In the genomic region with DNA sequence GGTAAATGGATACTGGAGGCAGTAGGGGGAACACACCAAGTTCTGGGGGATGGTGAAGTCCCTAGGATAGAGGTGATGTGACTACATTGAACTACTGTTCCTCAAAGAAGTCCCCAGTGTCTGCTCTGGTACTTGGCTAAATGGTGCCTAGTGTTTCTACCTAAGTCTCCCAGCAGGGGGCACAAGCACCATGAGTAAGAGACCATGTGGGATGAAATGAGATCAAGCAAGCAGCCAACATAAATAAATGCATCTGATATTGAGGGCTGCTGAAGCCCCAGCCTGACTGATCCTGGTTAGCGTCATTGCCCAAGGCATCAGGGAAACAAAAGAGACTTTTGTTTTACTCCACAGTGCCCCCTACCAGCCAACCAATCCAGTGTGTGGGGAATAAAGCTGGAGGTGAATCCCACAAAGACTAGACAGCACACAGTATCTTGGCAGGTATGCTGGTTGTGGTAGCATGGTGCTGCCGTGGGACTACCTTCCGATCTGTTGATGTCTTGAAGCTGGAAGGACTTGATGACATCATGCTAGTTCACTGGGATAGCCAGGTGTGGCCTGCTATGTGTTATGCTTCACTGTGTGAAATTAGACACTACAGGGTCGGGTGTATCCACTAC, we compare ENCODE assay signal across 9 mouse cellular contexts.
DNase-seq lines count a peak whose midpoint lies in the region; ATAC-seq and TF ChIP-seq lines count a peak whose summit lies in the region.
"Had no signal": no experiment of that assay in that cellular context is flagged by ENCODE, and none has a peak within 500 bp of the region (broad histone marks: within the 10 kb centered on the region; RNA-seq: fewer than 3 reads in every experiment).

No protein-coding gene starts in this region.

- H3K27ac ChIP-seq in left cerebral cortex, adult 2 months: no peak overlapping the region
- peak overlapping the region; percentile 25 for H3K27ac ChIP-seq in midbrain, embryonic 15.5 days

- DNase-seq in testis, postnatal 10 days (ENCODE audit: low spot score): peak; percentile 59
- no peak for DNase-seq in testis, postnatal 14 days (ENCODE audit: low spot score)
- peak; percentile 56 to 65 for DNase-seq in cerebellum, postnatal 10 days
- DNase-seq in frontal cortex, postnatal 36 days (ENCODE audit: low spot score in 2 of 2): peak; percentile 40 to 72
- DNase-seq in left cerebral cortex, adult 2 months (ENCODE audit: extremely low spot score in 1 of 2, low spot score in 2 of 2): peak; percentile 56 to 70
- peak; percentile 5 for DNase-seq in yolk sac, embryonic 10.5 days (ENCODE audit: low spot score)
- DNase-seq in gastrocnemius, adult 18-20 months (ENCODE audit: low spot score): no peak

- H3K4me1 ChIP-seq in midbrain, embryonic 15.5 days: no peaks in the 10 kb centered on the region
- H3K4me1 ChIP-seq: megakaryocyte, embryonic 14.5 days had no signal

- peak; percentile 64 for TF ChIP-seq CTCF in left cerebral cortex, adult 2 months (IDR thresholded peaks at IDR 0.05)

- WGBS in midbrain, embryonic 15.5 days: 56% methylated on average over 4 of the region's 4 CpGs

- no peaks in the 10 kb centered on the region for H3K36me3 ChIP-seq in midbrain, embryonic 15.5 days (replicated peaks)

- H3K4me3 ChIP-seq in left cerebral cortex, adult 2 months: no peak overlapping the region
- no peak overlapping the region for H3K4me3 ChIP-seq in midbrain, embryonic 15.5 days
- H3K4me3 ChIP-seq: megakaryocyte, embryonic 14.5 days had no signal

- no peaks in the 10 kb centered on the region for H3K27me3 ChIP-seq in midbrain, embryonic 15.5 days (replicated peaks)

- peak; percentile 81 for ATAC-seq in midbrain, embryonic 15.5 days (replicated peaks)

- intact Hi-C loops in left cerebral cortex, adult 2 months (cut with DNase I): loop anchor here (5.0 kb wide), 3 partner anchors 169 to 709 kb away; no protein-coding TSS in a partner anchor

- H3K9me3 ChIP-seq in midbrain, embryonic 15.5 days: no peaks in the 10 kb centered on the region
- H3K9me3 ChIP-seq: megakaryocyte, embryonic 14.5 days had no signal

- H3K4me2 ChIP-seq in midbrain, embryonic 15.5 days: no peak overlapping the region

- no peak overlapping the region for H3K9ac ChIP-seq in midbrain, embryonic 15.5 days

Comparison
In these comparisons a context has a peak if more than half of its experiments do, and no peak if none do; other contexts are left out.
1. DNase-seq: peak in testis, postnatal 10 days (single experiment), cerebellum, postnatal 10 days (2 of 2), frontal cortex, postnatal 36 days (2 of 2), left cerebral cortex, adult 2 months (2 of 2) and yolk sac, embryonic 10.5 days (single experiment); none in testis, postnatal 14 days (single experiment) and gastrocnemius, adult 18-20 months (single experiment).